Mouse (Mus musculus) intestine, embryonic 14.5 days (tissue): Measurements from ENCODE around the gene Olfr429. TPM values are rescaled to one million over a fixed set of nuclear protein-coding genes. Genes with fewer than 3 reads are reported as not detected.

Experiments
- ATAC-seq: fragments of 200-750 bp; cut with Nextera tagmentation; replicated peaks from 2 replicates; pipeline ENCODE4 v1.8.0; 2017; ENCODE audit warnings: low read depth, moderate number of reproducible peaks, moderate TSS enrichment, moderate library complexity; ENCODE audit not compliant: low FRiP score, low TSS enrichment
- DNase-seq: peaks from one replicate; pipeline ENCODE4 v3.0.0-alpha.2; 2018; ENCODE audit warnings: low spot score
- H3K27ac ChIP-seq: fragments of 300-500 bp; sonication (generic); 2 replicates; pipeline ENCODE4 v1.5.1; 2014; ENCODE audit warnings: low read depth, mild to moderate bottlenecking, control low read depth
- H3K27me3 ChIP-seq: fragments of 300-500 bp; sonication (generic); replicated peaks from 2 replicates; pipeline ENCODE4 v1.6.1; 2014; ENCODE audit warnings: low read length, control low read depth; ENCODE audit not compliant: control insufficient read depth, insufficient read depth
- H3K36me3 ChIP-seq: fragments of 300-500 bp; sonication (generic); 2 replicates; pipeline ENCODE4 v1.6.1; 2014; ENCODE audit warnings: low read length, control low read depth; ENCODE audit not compliant: control insufficient read depth, insufficient read depth
- H3K4me1 ChIP-seq: fragments of 300-500 bp; sonication (generic); replicated peaks from 2 replicates; pipeline ENCODE4 v1.6.1; 2014; ENCODE audit warnings: low read length, control low read depth, mixed read lengths; ENCODE audit not compliant: control insufficient read depth, insufficient read depth
- H3K4me2 ChIP-seq: fragments of 300-500 bp; sonication (generic); 2 replicates; pipeline ENCODE4 v1.6.1; 2014; ENCODE audit warnings: low read length
- H3K4me3 ChIP-seq: fragments of 300-500 bp; sonication (generic); 2 replicates; pipeline ENCODE4 v1.5.1; 2014; ENCODE audit warnings: low read depth, low read length, control low read depth, mixed read lengths
- H3K9ac ChIP-seq: fragments of 300-500 bp; sonication (generic); 2 replicates; pipeline ENCODE4 v1.6.1; 2014; ENCODE audit warnings: mild to moderate bottlenecking, low read length
- H3K9me3 ChIP-seq: fragments of 300-500 bp; sonication (generic); 2 replicates; pipeline ENCODE4 v1.6.1; 2016; ENCODE audit warnings: low read length, control low read depth; ENCODE audit not compliant: control insufficient read depth
- WGBS: fragments of 180-500 bp; shearing (Covaris S2); extraction: QIAGEN DNeasy Blood & Tissue Kit; methylation state at CpG from one replicate; pipeline ENCODE4 v1.1.7; 2014; 5-methylcytosine and 5-hydroxymethylcytosine counted together
- polyA plus RNA-seq: library from polyadenylated mRNA; unstranded; fragments of >200 nt; fragmentation: Nextera tagmentation; extraction: Ambion mirVana; gene quantifications from 2 replicates; pipeline ENCODE4 v1.2.1, GENCODE M21; 2014

Olfr429 gene
- polyA plus RNA-seq, 1 experiment from 2014 or later: not detected

GRCm38 (mm10) chr1:174121062-174121461 lies 36.9 kb downstream of the Olfr429 start, which contains the start of gene Olfr231:
TSS of gene Olfr231 (minus strand) at chr1:174121162.
- Histone ChIP-seq H3K27me3 (no peaks in the 10 kb centered on the region), H3K9me3 (no peaks in the 10 kb centered on the region), H3K36me3 (no peaks in the 10 kb centered on the region), H3K4me1 (no peaks in the 10 kb centered on the region), H3K4me3 (no peak within 1 kb of the TSS), H3K9ac (no peak within 1 kb of the TSS), H3K27ac (no peak within 1 kb of the TSS), H3K4me2 (no peak within 1 kb of the TSS)
- DNase-seq (no peak), ATAC-seq (no peak)
- 67% methylated on average over 2 of the region's 2 CpGs for WGBS

GRCm38 (mm10) chr1:174131217-174131616 lies 47.1 kb downstream of the Olfr429 start, which contains the start of gene Olfr424:
TSS of gene Olfr424 (plus strand) at chr1:174131517.
- DNase-seq (no peak), ATAC-seq (no peak)
- Histone ChIP-seq H3K36me3 (no peaks in the 10 kb centered on the region), H3K4me2 (no peak within 1 kb of the TSS), H3K9me3 (no peaks in the 10 kb centered on the region), H3K4me1 (no peaks in the 10 kb centered on the region), H3K27me3 (no peaks in the 10 kb centered on the region), H3K4me3 (no peak within 1 kb of the TSS), H3K9ac (no peak within 1 kb of the TSS), H3K27ac (no peak within 1 kb of the TSS)
- 89% methylated on average over 3 of the region's 3 CpGs for WGBS

GRCm38 (mm10) chr1:174131999-174132398 lies 47.9 kb downstream of the Olfr429 start:
- no peaks in the 10 kb centered on the region for H3K36me3 ChIP-seq
- H3K27ac ChIP-seq: no peak overlapping the region
- H3K4me2 ChIP-seq: no peak overlapping the region
- ATAC-seq (no peak), DNase-seq (no peak)
- WGBS: 83% methylated on average over 3 of the region's 3 CpGs
- no peaks in the 10 kb centered on the region for H3K9me3 ChIP-seq
- H3K27me3 ChIP-seq: no peaks in the 10 kb centered on the region
- no peak overlapping the region for H3K9ac ChIP-seq
- no peaks in the 10 kb centered on the region for H3K4me1 ChIP-seq
- no peak overlapping the region for H3K4me3 ChIP-seq

Other genes with a start within 250 kb of the Olfr429 start
- 0.64 and 0.83 TPM in 2 replicates for gene Ifi211, start 171.3 kb upstream of the Olfr429 start, polyA plus RNA-seq
- gene Mndal, start 141.8 kb upstream of the Olfr429 start, polyA plus RNA-seq: 2.0 and 3.0 TPM in 2 replicates
- 1.3 and 1.5 TPM in 2 replicates for gene Ifi203, start 141.7 kb upstream of the Olfr429 start, polyA plus RNA-seq
- not detected in 2 replicates for gene Ifi202b, start 101.6 kb upstream of the Olfr429 start, polyA plus RNA-seq
- 0.69 and 0.88 TPM in 2 replicates for gene Ifi205, start 52.5 kb upstream of the Olfr429 start, polyA plus RNA-seq
- 0.07 and 0.08 TPM in 2 replicates for gene Olfr433, start 43.6 kb upstream of the Olfr429 start, polyA plus RNA-seq
- not detected in 2 replicates for gene Olfr432, start 35.1 kb upstream of the Olfr429 start, polyA plus RNA-seq
- not detected in 2 replicates for gene Olfr430, start 17.7 kb upstream of the Olfr429 start, polyA plus RNA-seq
- not detected in 2 replicates for gene Olfr427, start 12.6 kb downstream of the Olfr429 start, polyA plus RNA-seq
- not detected in 2 replicates for gene Olfr231, start 36.8 kb downstream of the Olfr429 start, polyA plus RNA-seq
- gene Olfr424, start 47.2 kb downstream of the Olfr429 start, polyA plus RNA-seq: not detected in 2 replicates
- not detected in 2 replicates for gene Olfr420, start 71.3 kb downstream of the Olfr429 start, polyA plus RNA-seq
- gene Spta1, start 88.4 kb downstream of the Olfr429 start, polyA plus RNA-seq: 0.68 and 0.79 TPM in 2 replicates
- not detected in 2 replicates for gene Olfr419, start 167.7 kb downstream of the Olfr429 start, polyA plus RNA-seq
- gene Mptx1, start 246.2 kb downstream of the Olfr429 start, polyA plus RNA-seq: 0.23 TPM in 1 of 2 replicates, not detected in the other